Mouse (Mus musculus): ENCODE measurements at regions not wholly inside any gene's neighbourhood (a gene's known extent, or its start where the extent isn't known, plus 50 kb on each side); places are given as distances from the start of the nearest gene placed in this dataset.

DNA sequence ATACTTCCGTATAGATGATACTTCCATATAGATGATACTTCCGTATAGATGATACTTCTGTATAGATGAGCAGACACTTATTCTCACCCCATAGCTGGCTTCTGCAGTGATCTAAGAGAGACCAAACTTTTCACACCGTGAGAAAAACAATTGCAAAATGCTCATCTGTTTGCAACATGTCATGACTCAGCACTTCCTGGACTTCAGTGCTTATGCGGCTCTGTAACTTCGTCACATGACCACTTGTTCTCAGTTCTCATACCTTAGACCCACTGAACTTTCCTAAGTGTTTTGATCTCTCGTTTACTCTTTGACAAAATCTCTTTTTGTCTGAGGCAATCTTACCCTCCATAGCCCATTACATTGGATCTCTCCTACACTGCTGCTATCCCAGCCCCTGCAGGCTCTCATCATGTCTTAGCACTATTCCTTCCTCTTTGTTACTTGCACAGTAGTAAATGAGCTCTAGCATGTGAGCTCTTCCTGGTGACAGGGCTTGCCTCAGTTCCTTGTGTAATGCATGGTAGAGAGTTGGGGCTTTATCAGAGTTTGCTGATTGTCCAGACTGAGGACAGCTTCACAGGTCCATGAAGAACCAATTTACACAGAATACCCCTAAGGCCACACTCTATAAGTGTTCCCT is 245.7 kb upstream of the Thrb start:
- TF ChIP-seq CTCF (IDR thresholded peaks at IDR 0.05; ENCODE audit: low read depth, low read length) = no peak
- no peak for TF ChIP-seq POLR2A (IDR thresholded peaks at IDR 0.05; ENCODE audit: borderline replicate concordance, low read depth, low read length)
